Mouse (Mus musculus): Measurements from ENCODE around the gene Jpt1.
A peak's percentile ranks its signal among the peaks of the same experiment; 100 is the strongest.
"Not testable (repeated sequence)": the region's sequence is repeated elsewhere in the genome, so short reads cannot be mapped to it uniquely, and the experiment has no call there.

The Jpt1 gene

DNA sequence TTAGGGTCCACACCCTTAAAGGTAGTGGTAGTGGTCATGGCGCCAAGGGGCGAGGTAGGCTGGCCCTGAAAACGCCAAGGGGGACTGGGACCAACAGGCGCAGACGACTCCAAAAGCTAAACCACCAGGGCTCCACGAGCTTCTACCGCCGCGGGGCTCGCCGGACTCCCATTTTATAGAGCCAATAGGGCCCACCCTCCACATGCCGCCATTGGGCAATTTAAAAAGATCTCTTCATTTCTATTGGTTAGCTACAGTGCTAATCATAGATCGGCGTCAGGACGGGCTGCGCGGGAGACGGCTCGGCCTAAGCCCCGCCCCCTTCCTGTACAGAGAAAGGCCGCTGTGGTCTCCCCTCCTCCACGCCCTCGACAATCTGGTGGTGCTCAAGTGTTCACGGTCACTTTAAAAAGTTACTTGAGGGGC is at the start of gene Jpt1:
TSS of gene Jpt1 (minus strand) at position 150 of the 426 bp plus-strand sequence.
- peak; percentile 97 for DNase-seq

DNA sequence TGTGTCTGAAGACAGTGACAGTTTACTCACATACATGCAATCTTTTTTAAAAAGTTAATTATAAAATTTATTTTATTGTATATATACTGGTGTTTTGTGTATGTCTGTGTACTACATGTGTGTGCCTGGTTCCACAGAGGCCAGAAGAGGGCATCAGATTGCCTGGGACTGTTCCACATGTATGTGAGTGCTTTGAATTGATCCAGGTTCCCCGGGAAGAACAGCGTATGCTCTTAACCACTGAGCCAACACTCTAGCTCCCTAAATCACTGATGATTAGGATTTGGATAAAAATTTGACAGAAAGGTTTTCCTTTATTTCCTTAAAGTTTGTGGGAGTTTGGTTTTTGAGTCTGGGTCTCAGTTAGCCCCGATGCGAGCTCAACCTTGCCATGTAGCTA is 49.2 kb upstream of the Jpt1 start:
- DNase-seq: no peak

DNA sequence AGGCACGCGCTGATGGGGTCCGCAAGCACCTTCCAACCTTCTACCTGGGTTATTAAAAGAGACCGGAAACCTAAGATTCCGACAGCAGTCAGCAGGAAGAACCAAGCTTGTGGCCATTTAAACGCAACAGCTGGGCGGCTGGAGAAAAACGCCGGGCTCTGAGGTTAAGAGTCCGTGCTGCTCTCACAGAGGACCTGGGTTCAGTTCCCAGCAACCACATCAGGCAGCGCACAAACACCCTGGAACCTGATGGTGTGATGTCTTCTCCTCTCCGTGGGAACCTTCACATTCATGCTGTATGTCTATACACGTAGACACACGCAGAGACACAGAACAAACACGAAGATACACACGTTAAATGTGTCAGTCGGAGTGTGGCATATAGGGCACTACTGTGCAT is 41.5 kb upstream of the Jpt1 start:
- DNase-seq: no peak

DNA sequence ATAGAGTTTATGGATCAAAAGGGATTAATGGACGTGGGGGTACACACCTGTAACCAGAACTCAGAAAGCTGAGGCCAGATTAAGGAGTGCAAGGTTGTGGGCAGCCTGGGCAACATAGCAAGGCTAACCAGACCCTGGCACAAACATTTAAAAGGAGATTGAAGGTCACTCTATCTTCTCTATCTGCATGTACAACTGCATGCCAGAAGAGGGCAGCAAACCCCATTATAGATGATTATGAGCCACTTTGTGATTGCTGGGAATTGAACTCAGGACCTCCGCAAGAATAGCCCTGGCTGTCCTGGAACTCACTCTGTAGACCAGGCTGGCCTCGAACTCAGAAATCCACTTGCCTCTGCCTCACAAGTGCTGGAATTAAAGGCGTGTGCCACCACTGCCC is 38.6 kb upstream of the Jpt1 start:
- no peak for DNase-seq

DNA sequence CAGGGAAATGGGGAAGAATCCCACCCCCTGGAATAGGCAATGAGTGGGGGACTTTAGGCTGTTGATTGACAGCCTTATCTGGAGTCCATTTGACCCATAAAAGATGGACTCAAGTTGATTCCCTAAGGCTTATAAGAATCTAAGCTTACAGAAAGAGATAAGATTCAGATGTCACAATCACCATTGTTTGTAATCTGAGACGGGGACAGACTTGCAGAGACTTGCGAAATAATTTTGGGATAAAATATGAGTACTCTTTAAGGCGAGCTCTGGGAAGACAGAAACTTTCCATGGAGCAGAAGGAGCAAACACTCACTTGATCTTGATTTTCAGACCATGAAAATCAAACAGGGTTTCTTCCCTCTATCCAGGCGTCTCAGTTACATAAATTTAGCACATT is 29.4 kb upstream of the Jpt1 start:
- no peak for DNase-seq

DNA sequence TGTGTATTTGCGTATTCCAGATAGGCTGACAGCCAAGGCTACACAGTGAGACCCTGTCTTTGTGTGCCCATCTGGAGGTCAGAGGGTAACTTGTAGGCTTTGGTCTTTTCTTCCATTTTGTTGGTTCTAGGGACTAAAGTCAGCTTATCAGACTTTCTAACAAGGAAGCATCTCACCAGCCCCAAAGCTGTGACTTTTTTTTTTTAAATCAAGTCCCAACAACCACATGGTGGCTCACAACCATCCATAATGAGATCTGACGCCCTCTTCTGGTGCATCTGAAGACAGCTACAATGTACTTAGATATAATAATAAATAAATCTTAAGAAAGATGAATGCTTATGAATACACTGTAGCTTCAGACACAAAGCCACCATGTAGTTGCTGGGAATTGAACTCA is 23.9 kb upstream of the Jpt1 start:
- DNase-seq: no peak

DNA sequence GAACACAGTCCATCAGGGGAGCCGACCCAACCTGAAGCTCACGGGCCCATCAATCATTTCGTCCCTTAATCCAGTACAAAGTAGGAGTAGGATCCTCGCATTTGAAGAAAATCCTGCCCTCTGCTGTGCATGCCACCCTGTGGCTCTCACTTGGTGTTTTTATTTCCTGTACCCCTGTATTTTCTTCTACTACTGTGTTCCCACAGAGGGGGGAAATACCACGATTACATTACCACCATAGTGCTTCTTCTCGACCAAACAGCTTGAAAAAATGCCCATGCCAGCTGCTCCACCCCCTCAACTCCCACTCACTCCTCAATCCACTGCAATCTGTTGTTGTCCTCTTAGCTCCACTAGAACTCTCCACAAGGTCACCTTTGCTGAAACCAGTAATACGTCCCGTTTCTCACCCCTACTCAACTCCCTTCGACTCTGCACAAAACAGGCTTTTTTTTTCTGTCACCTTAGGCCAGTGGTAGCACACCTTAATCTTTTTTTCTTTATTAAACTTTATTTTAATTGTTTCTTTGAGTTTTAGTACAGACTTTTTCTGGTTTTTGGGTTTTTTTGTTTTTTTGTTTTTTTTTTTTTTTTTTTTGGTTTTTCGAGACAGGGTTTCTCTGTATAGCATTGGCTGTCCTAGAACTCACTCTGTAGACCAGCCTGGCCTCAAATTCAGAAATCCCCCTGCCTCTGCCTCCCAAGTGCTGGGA is 22.8 kb upstream of the Jpt1 start:
- no peak for DNase-seq

DNA sequence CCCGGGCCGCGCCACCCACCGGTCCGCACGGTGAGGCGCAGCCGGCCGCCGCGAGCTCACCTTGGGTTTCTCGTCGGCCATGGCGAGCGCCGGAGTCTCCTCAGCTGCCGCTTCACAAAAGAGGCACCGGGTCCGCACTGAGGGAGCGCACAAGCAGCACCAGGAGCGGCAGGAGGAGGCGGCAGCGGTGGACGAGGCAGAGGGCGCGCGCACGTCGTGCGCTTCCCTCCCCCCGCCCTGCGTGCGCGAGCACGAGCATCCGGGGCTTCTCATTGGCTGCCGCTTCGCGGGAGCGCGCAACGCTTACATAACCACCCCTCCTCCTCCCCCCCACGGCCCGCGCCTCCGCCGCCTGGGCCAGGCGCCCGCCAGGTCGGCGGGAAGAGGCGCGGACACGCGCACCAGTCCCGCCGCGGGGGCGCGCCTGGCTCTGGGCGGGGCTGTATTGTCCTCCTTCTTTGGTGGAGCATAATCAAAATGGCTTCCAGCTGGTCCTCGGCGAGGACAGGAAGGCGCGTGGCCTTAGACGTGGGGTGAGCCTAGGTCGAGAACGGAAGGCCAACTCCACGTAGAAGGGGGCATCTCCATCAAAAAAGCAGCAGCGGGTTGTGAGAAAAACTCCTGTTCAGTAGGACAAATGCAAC is 22.0 kb upstream of the Jpt1 start, which contains the start of gene Sumo2:
TSS of gene Sumo2 (minus strand) at position 239 of the 644 bp plus-strand sequence.
- DNase-seq: peak; percentile 98

DNA sequence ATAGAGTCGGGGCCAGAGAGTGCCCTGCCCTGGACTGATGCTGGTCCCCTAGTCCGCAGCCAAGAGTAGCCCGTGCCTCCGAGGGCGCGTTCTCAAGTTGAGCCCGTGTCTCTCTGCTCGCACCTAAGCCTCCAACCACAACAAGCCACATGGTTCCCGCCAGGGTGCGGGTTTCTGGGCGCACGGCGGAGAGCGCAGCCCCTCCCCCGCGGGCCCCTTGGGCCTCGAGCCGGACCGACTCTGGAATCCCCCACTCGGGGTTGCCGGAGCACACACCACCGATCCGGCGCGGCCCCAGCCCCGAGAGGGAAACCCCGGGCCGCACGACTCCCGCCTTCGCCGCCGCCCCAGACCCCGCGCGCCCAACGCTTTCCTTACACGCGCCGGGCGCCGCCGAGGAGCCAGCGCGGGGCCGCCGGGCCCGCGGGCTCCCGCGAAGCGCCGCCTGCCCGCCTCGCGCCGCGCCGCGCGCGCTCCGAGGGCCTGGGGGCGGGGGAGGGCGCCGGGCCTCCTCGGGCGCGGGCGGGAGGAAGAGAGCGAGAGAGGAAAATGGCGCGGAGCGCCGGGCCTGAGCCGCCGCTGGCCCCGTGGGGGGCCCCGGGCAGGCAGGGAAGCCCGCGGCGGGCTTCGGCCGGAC is 21.3 kb upstream of the Jpt1 start:
- DNase-seq: peak; percentile 40

DNA sequence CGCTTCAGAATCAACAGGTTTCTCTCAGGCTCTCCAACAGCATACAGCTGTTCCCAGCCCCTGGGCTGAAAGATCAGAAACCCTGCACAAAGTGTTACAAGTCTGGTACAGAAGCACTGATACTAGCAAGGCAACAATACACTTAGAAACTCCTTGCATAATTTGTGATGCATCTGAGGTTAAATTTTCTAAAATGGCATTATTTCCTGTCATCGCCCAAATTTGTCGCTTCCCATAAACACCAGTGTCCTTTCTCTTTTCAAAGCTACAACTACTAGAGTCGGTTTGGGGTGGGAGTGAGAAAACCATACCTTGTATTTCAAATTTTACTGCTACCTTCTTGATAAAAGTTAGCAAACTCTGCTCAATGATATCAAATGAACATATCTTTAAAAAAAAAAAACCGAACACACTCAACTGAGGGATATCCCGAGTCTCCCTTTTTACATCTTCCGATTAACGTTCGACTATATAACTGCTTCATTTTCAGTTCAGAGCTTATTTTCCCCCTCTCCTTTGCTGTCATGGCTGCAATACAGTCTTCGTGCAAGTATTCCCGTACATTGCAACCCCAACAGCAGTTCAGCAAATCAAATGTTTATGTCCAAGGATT is 20.7 kb upstream of the Jpt1 start:
- no peak for DNase-seq

DNA sequence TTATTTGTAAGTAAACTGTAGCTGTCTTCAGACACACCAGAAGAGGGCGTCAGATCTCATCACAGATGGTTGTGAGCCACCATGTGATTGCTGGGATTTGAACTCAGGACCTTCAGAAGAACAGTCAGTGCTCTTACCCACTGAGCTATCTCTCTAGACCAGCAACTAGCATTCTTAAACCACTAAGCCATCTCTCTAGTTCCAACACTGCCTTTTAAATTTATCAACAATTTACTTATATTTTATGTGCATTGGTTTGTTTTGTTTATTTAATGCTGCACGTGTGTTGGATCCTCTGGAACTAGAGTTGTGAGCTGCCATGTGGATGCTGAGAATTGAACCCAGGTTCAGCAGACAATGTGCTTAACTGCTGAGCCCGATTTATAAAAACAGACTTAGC is 12.3 kb upstream of the Jpt1 start:
- DNase-seq: not testable (repeated sequence)

DNA sequence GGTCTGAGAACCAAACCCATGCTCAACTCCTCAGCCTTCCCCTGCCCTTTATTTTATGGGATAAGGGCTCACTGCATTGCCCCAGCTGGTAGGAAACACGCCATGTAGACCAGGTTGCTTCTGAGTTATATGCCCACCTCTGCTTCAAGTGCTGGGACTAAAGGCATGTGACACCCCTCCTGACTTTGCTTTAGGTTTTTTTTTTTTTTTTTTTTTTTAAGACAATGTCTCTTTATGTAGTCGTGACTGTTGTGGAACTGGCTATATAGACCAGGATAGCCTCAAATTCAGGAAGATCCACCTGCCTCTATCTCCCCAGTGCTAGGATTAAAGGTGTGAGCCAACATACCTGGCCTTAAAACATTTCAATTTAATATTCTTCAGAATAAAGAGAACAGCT is 8.5 kb upstream of the Jpt1 start:
- DNase-seq: no peak

DNA sequence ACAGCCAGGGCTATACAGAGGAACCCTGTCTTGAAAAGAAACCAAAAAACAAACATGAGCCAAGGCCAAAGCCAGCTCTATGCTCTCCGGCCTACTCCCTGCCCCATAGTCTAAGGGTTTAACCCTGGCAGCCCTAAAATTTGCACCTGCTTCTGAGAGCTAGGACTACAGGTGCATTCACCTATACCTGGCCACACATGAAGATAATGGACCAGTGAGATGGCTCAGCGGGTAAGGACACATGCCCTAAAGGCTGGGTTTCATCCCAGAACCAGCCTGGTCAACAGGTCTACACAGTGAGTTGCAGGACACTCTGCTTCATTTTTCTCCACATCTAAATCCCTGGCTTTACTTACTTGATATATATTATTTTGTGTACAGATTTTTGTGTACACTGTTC is 8.1 kb upstream of the Jpt1 start:
- DNase-seq: no peak

DNA sequence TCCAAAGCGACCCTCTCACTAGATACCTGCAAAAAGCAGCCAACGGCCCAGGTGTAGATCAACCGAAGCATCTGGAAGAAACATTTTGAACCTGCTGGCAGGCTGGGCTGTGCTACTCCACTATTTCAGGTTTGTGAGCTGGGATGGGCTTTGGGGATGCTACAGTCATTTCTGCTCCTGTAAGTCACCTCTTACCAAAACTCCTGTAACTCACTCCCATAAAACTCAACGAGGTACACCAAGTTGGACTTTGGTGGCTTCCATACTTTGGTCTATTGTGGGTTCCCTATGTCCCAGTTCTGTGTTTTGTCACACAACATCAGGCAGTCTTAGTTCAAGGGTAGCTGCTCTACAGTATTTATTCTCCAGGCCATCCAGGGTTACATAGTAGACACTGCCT is 6.9 kb upstream of the Jpt1 start:
- DNase-seq: no peak

DNA sequence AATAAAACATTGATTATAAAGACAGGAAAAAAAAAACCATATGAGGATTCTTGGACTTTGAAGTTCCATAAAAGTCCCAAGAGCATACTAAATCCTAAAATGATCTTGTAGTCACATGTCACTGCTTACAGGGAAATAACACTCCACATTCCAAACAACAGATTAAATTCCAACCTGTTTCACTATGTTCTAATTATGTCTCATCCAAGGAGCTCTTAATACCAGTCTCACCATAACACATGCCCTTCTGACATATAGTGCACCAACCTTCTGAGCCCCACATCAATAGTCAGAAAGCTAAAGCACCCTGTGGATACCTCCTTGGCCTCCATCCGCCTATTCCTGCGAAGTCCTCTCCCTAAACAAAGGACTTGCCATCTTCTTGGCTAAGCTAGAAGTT is 6.0 kb upstream of the Jpt1 start:
- no peak for DNase-seq

DNA sequence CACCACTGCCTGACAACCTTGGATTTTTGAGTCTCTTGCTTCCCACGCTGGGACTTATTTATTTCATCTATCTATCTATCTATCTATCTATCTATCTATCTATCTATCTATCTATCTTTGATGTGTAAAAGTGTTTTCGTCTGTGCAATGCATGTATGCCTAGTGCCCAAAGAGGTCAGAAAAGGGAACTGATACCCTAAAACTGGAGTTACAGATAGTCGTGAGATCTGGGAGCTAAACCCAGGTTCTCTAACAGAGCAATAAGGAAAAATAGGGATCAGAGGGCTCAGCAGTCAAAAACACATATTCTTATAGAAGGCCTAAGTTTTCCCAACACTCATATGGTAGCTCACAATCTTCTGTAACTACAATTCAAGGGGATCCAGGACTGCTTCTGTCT is 5.4 kb upstream of the Jpt1 start:
- no peak for DNase-seq

DNA sequence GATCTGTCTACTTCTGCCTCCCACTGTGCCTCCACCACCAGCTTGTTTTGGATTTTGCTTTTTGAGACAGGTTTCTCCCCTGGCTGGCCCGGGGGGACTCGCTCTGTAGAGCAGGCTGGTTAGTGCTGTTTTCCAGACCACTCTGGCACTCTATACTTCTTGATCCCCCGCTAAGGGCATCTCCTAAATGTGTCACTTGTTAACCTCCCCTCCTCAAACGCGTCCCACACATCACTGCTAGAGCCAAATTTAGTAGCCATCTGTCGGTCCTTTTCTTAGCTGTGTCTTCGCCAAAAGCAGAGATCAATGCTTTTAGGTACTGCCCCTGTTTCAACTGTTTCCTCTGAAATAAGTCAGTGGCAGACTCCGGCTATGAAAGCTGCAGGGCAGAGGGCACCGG is 4.5 kb upstream of the Jpt1 start:
- DNase-seq: no peak

DNA sequence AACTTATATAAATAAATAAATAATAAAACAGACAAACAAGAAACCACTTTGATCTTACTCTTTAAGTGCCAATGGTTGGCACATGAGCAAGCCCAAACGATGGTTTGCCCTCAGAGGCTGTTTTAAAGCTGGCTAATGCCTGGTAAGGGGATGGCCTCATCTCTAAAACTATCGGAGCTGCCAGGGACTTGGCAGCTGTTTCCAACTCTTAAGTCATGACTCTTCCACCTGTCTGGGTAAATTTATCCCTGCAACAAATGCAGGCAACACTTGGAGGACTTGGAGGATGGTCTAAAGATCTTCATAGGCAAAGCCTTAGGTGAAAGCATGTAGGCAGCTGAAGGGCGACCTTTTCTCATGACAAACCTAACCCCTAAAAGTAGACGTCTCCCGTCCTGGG is 2.8 kb upstream of the Jpt1 start:
- no peak for DNase-seq

DNA sequence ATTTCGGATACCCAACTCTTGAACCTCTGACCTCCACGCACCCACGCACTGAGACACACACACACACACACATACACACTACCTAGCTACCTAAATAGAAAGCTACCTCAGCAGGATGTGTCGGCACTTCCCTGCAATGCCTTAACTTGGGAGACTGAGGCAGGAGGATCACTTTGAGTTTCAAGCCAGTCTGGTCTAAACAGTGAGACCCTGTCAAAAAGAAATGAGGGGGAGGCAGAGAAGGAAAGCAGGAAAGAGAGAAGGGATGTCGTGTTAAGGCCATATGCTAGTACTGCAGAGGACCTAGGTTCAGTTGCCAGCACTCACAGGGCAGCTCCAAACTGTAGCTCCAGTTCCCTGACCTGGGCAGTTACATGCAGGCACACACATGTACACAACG is 834 bp upstream of the Jpt1 start:
- DNase-seq: no peak

DNA sequence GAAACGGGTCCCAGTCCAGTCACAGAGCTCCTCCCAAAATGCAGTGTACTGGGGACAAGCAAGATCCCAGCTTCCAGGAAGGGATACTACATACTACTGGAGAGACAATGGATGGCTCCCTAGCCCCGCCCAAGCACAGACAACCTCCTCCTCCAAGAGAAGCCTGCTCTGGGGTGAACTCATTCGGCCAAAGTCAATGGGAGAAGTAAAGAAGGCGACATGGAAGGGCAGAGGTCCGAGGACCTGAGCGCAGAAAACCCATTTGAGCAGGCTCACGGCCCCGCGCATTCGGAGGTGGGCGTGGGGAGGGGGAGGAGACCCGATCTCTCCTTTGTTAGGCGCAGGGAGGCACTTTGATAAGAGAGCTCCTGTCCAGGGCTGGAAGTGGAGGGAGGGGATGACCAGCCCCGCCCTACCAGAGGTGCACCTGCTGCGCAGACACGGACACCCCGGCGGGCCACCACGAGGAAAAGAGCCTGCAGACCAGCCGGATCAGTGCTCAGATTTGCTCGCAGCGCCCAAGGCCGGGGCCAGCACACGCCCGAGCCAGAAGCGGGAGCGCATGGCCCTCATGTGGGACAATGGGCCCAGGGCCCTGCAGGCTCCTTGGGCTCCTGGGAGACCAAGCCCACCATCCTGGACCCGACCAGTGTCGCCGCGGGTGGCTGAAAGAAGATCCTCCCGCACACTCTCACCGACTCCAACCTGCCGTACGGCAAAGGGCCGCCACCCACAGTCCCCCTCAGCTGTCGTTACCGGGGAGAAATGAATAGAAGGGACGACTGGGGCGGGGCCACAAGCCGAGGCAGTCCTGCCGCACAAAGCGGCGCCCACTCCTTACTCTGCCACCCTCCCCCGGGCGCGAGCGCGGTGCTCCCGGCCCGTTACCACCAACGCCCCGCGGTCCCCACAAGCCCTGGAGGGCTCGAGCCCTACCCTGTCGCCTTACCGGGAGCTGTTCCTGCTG is 633 bp downstream of the Jpt1 start:
- DNase-seq: peak; percentile 33

DNA sequence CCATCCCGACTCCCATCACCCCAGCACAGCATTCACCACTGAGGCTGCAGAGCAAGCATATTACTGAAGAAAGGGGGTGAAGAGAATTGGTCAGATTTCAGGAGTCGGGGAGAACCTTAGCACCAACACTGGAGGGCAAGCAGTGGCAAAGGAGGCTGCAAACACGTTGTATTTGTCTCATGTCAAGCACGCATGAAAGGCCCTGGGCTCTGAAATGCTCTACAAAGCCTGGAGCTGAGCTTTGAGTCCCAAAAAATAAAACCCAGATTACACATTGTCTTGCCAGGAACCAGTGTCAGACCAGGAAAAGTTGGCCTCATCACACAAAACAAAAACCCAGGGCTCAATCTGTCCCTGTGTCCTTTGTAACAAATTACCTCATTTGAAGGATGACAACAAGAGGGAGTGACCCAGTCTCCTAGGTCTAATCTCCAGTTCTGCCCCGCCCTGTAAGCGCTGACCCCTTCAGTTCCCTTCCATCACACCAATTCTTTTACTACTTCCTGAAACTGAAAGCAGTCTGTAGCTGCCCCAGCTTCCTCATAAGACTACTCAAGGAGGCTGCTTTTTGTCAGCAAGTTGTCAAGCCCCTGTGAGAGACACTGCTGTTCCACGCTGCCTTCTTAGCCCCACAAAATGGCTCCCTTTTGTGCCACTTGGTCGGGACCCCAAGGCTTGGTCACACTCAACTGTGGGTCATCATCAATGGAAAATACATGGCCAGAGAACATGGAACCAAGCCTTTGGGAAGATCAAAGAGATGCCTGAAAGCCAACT is 1.6 kb downstream of the Jpt1 start:
- no peak for DNase-seq

DNA sequence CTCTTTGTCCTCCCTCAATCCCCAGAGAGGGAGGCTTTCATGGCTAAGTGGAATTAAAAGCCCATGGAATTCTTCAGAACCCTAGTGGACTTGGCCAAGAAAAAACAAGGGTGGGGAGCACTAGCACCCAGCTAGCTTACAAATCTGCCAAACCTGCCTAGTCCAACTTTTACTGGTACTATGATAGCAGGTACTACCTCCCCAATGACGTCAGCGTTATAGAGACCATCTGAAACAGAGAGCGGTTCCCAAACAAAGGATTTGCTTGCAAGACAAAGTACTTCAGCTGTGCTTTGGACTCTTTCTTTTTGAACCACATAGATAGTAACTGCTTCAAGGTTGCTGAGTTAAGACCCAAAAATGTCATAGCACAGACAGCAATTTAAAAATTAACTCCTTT is 2.2 kb downstream of the Jpt1 start:
- no peak for DNase-seq
